Mouse (Mus musculus): ENCODE data around the gene 1700029F12Rik.

GRCm38 (mm10) chr13:96993291-96993989, 40.7 kb downstream of the 1700029F12Rik start:
- TF ChIP-seq RCOR1 (IDR thresholded peaks at IDR 0.05; ENCODE audit: low read depth, low read length) (no peak), TBP (IDR thresholded peaks at IDR 0.05; ENCODE audit: low read depth, low read length) (no peak), ETS1 (IDR thresholded peaks at IDR 0.05; ENCODE audit: low read depth, low read length) (no peak), CTCF (IDR thresholded peaks at IDR 0.05 in 2 of 3, conservative IDR thresholded peaks at IDR 0.05 in 1 of 3; ENCODE audit: control insufficient read depth in 1 of 3, insufficient read depth in 1 of 3, low read depth in 2 of 3, low read length in 3 of 3, poor library complexity in 1 of 3, severe bottlenecking in 1 of 3) (no peak)

All from MEL (cell line).